In genomic region chr5:144965639-144966351, GRCm38 (mm10) we compare ENCODE assay signal across 8 mouse cellular contexts. TPM values are rescaled to one million over a fixed set of nuclear protein-coding genes. Genes with fewer than 3 reads are reported as not detected.
DNase-seq lines count a peak whose midpoint lies in the region; ATAC-seq and TF ChIP-seq lines count a peak whose summit lies in the region.

Gene Smurf1 (minus strand): TSS chr5:144965847.

- 5% methylated on average over 84 of the region's 89 CpGs for WGBS in bone marrow, adult 2 months
- under 1% methylated on average over 73 of the region's 89 CpGs for WGBS in heart, embryonic 13.5 days
- WGBS in kidney, postnatal 0 days = under 1% methylated on average over 54 of the region's 89 CpGs
- 2% methylated on average over 87 of the region's 89 CpGs for WGBS in liver, embryonic 12.5 days (ENCODE audit: insufficient replicate concordance)

- TF ChIP-seq CTCF in C2C12 (IDR thresholded peaks at IDR 0.05; ENCODE audit: control insufficient read depth, insufficient read depth, insufficient read length) = no peak
- no peak for TF ChIP-seq CTCF in bone marrow, adult 2 months (IDR thresholded peaks at IDR 0.05; ENCODE audit: control insufficient read depth, insufficient read depth, low read length)
- no peak for TF ChIP-seq CTCF in embryonic fibroblast, embryonic 13.5 days (IDR thresholded peaks at IDR 0.05; ENCODE audit: borderline replicate concordance, insufficient read depth, low read length)
- no peak for TF ChIP-seq CTCF in kidney, postnatal 0 days (IDR thresholded peaks at IDR 0.05; ENCODE audit: low read depth)

- ATAC-seq in heart, embryonic 13.5 days (ENCODE audit: extremely low read depth, insufficient number of reproducible peaks, low FRiP score, low TSS enrichment) = peak; percentile 44
- peak; percentile 73 for ATAC-seq in kidney, postnatal 0 days (replicated peaks; ENCODE audit: low FRiP score, low read depth)
- peak; percentile 45 for ATAC-seq in liver, embryonic 12.5 days

- H3K79me3 ChIP-seq in C2C12 (ENCODE audit: low read depth) = peaks cover 37% of the 10 kb centered on the region

- no peaks in the 10 kb centered on the region for H3K9me3 ChIP-seq in heart, embryonic 13.5 days
- H3K9me3 ChIP-seq in kidney, postnatal 0 days (replicated peaks; ENCODE audit: low read length) = no peaks in the 10 kb centered on the region
- no peaks in the 10 kb centered on the region for H3K9me3 ChIP-seq in liver, embryonic 12.5 days (replicated peaks)

- H3K9ac ChIP-seq in heart, embryonic 13.5 days = peak within 1 kb of the TSS; percentile 98
- H3K9ac ChIP-seq in kidney, postnatal 0 days (ENCODE audit: low read depth, low read length) = peak within 1 kb of the TSS; percentile 99
- peak within 1 kb of the TSS; percentile 79 for H3K9ac ChIP-seq in liver, embryonic 12.5 days

- 0 out of 2 replicates have a peak, but pooled peaks have one; percentile 4 for TF ChIP-seq POLR2A in bone marrow, adult 2 months (IDR thresholded peaks at IDR 0.05; ENCODE audit: borderline replicate concordance, control insufficient read depth, low read depth, low read length)
- peak; percentile 60 for TF ChIP-seq POLR2A in embryonic fibroblast, embryonic 13.5 days (IDR thresholded peaks at IDR 0.05; ENCODE audit: low read depth, low read length)

- peak within 1 kb of the TSS; percentile 90 for H3ac ChIP-seq in C2C12 (ENCODE audit: control insufficient read depth, insufficient read length, low read depth)

- H3K4me3 ChIP-seq in C2C12 (ENCODE audit: insufficient read depth, poor library complexity, severe bottlenecking) = peak within 1 kb of the TSS; percentile 66
- H3K4me3 ChIP-seq in bone marrow, adult 2 months (replicated peaks; ENCODE audit: control insufficient read depth, low read depth, low read length) = peak within 1 kb of the TSS; percentile 91
- H3K4me3 ChIP-seq in embryonic fibroblast, embryonic 13.5 days (ENCODE audit: insufficient read depth, low read length) = peak within 1 kb of the TSS; percentile 35
- H3K4me3 ChIP-seq in heart, embryonic 13.5 days = peak within 1 kb of the TSS; percentile 94
- peak within 1 kb of the TSS; percentile 89 for H3K4me3 ChIP-seq in kidney, postnatal 0 days (replicated peaks; ENCODE audit: low read depth, low read length)
- H3K4me3 ChIP-seq in liver, embryonic 12.5 days = peak within 1 kb of the TSS; percentile 74

- peak within 1 kb of the TSS; percentile 78 for H3K27ac ChIP-seq in bone marrow, adult 2 months (ENCODE audit: control insufficient read depth, insufficient read depth, low read depth, low read length, poor library complexity)
- peak within 1 kb of the TSS; percentile 73 for H3K27ac ChIP-seq in embryonic fibroblast, embryonic 13.5 days (ENCODE audit: insufficient read depth, low read length)
- peak within 1 kb of the TSS; percentile 93 for H3K27ac ChIP-seq in heart, embryonic 13.5 days (replicated peaks)
- H3K27ac ChIP-seq in kidney, postnatal 0 days = peak within 1 kb of the TSS; percentile 99
- peak within 1 kb of the TSS; percentile 81 for H3K27ac ChIP-seq in liver, embryonic 12.5 days

- DNase-seq in kidney, postnatal 0 days (ENCODE audit: low spot score) = peak; percentile 91
- DNase-seq in naive thymus-derived CD4-positive, alpha-beta T cell, adult 2 months (ENCODE audit: low read depth) = peak; percentile 89
- peak; percentile 84 for DNase-seq in splenic B cell, adult 2 months (ENCODE audit: low read depth, low spot score)

- H3K79me2 ChIP-seq in C2C12 (ENCODE audit: control insufficient read depth, insufficient read depth) = peaks cover 43% of the 10 kb centered on the region

- H3K4me2 ChIP-seq in heart, embryonic 13.5 days = peak within 1 kb of the TSS; percentile 71
- peak within 1 kb of the TSS; percentile 67 for H3K4me2 ChIP-seq in kidney, postnatal 0 days (ENCODE audit: low read length)
- peak within 1 kb of the TSS; percentile 95 for H3K4me2 ChIP-seq in liver, embryonic 12.5 days

- peaks cover 9% of the 10 kb centered on the region for H3K36me3 ChIP-seq in C2C12 (ENCODE audit: control insufficient read depth, insufficient read depth)
- H3K36me3 ChIP-seq in heart, embryonic 13.5 days = no peaks in the 10 kb centered on the region
- H3K36me3 ChIP-seq in kidney, postnatal 0 days (ENCODE audit: insufficient read depth, low read length) = no peaks in the 10 kb centered on the region
- no peaks in the 10 kb centered on the region for H3K36me3 ChIP-seq in liver, embryonic 12.5 days
- no peaks in the 10 kb centered on the region for H3K36me3 ChIP-seq in splenic B cell, adult 2 months (ENCODE audit: control insufficient read depth, insufficient read depth, low read length, poor library complexity, severe bottlenecking)

- peaks cover 2% of the 10 kb centered on the region; the same call in 1 of the 2 replicates for H3K4me1 ChIP-seq in bone marrow, adult 2 months (ENCODE audit: control insufficient read depth, insufficient read depth, low read length)
- peaks cover 12% of the 10 kb centered on the region for H3K4me1 ChIP-seq in embryonic fibroblast, embryonic 13.5 days (ENCODE audit: control insufficient read depth, insufficient read depth, low read length)
- peaks cover 45% of the 10 kb centered on the region for H3K4me1 ChIP-seq in heart, embryonic 13.5 days
- peaks cover 5% of the 10 kb centered on the region; the same call in 1 of the 2 replicates for H3K4me1 ChIP-seq in kidney, postnatal 0 days (replicated peaks; ENCODE audit: insufficient read depth, low read length)
- H3K4me1 ChIP-seq in liver, embryonic 12.5 days = peaks cover 23% of the 10 kb centered on the region

- no peaks in the 10 kb centered on the region for H3K27me3 ChIP-seq in C2C12 (ENCODE audit: control insufficient read depth, insufficient read depth, insufficient read length)
- H3K27me3 ChIP-seq in heart, embryonic 13.5 days (replicated peaks) = peaks cover 10% of the 10 kb centered on the region
- H3K27me3 ChIP-seq in kidney, postnatal 0 days (ENCODE audit: insufficient read depth, low read length) = no peaks in the 10 kb centered on the region
- H3K27me3 ChIP-seq in liver, embryonic 12.5 days (replicated peaks) = peaks cover 42% of the 10 kb centered on the region
- no peaks in the 10 kb centered on the region for H3K27me3 ChIP-seq in splenic B cell, adult 2 months (ENCODE audit: control insufficient read depth, insufficient read depth, low read length, poor library complexity, severe bottlenecking)

TF ChIP-seq in C2C12, 6 proteins besides CTCF, POLR2A, EP300 and RAD21:
- TF ChIP-seq MYOD1 (IDR thresholded peaks at IDR 0.05; ENCODE audit: control insufficient read depth, insufficient read length, low read depth) (no peak), MYOG (IDR thresholded peaks at IDR 0.05; ENCODE audit: control insufficient read depth, extremely low read depth, insufficient read length) (no peak), USF1 (IDR thresholded peaks at IDR 0.05; ENCODE audit: low read depth) (no peak), FOSL1 (IDR thresholded peaks at IDR 0.05; ENCODE audit: insufficient read depth, low read length, poor library complexity, severe bottlenecking) (no peak), CEBPB (IDR thresholded peaks at IDR 0.05; ENCODE audit: low read depth) (no peak), MAX (IDR thresholded peaks at IDR 0.05) (peak; percentile 31)
TF ChIP-seq in C2C12: peak in this region for 1.

RNA-seq across cellular contexts. Expression of gene Smurf1, which starts in this region (rescaled TPM):
- 39.1 TPM for polyA plus RNA-seq in C2C12 (2012; fragmentation: generic; extraction: Trizol)
- 2.5 and 5.8 TPM in 2 replicates for polyA plus RNA-seq in bone marrow, adult 2 months (2011; ENCODE audit: insufficient read depth, insufficient read length, low replicate concordance, missing spikeins)
- 37.1 and 42.5 TPM in 2 replicates for polyA plus RNA-seq in embryonic fibroblast, embryonic 13.5 days (2011; ENCODE audit: insufficient read length, low read depth, missing spikeins)
- polyA plus RNA-seq in heart, embryonic 13.5 days (2015; fragmentation: Nextera tagmentation; extraction: Ambion mirVana) = 12.1 and 12.4 TPM in 2 replicates
- polyA plus RNA-seq in kidney, postnatal 0 days (2015; fragmentation: Nextera tagmentation; extraction: Ambion mirVana) = 12.6 and 13.4 TPM in 2 replicates
- 4.2 and 4.7 TPM in 2 replicates for polyA plus RNA-seq in liver, embryonic 12.5 days (2016; fragmentation: Nextera tagmentation; extraction: Ambion mirVana)

Comparison
In these comparisons a context has a peak if more than half of its experiments do, and no peak if none do; other contexts are left out.
1. Peak in every context shown above with its lines: DNase-seq, ATAC-seq, H3K4me3 ChIP-seq and H3K27ac ChIP-seq.
2. H3K4me3 ChIP-seq: peak in every context shown above with its lines; median percentile 94 in heart, embryonic 13.5 days; 91 in bone marrow, adult 2 months; 89 in kidney, postnatal 0 days; 74 in liver, embryonic 12.5 days; 66 in C2C12; 35 in embryonic fibroblast, embryonic 13.5 days.